Mouse (Mus musculus) erythroblast, embryonic 14.5 days (primary cell): ENCODE measurements around the gene Gdpd1. TPM values are rescaled to one million over a fixed set of nuclear protein-coding genes. Genes with fewer than 3 reads are reported as not detected.

ENCODE experiments used
- H3K27me3 ChIP-seq: 2 replicates; pipeline ENCODE4 v1.6.1; 2012; ENCODE audit warnings: inconsistent platforms; ENCODE audit not compliant: control insufficient read depth
- H3K36me3 ChIP-seq: 2 replicates; pipeline ENCODE4 v1.6.1; 2012; ENCODE audit warnings: mild to moderate bottlenecking, inconsistent platforms; ENCODE audit not compliant: control insufficient read depth
- H3K4me1 ChIP-seq: 2 replicates; pipeline ENCODE4 v1.6.1; 2012; ENCODE audit warnings: inconsistent platforms; ENCODE audit not compliant: control insufficient read depth
- H3K4me3 ChIP-seq: replicated peaks from 2 replicates; pipeline ENCODE3; 2012; ENCODE audit warnings: moderate library complexity, mild to moderate bottlenecking, inconsistent platforms
- H3K9me3 ChIP-seq: 2 replicates; pipeline ENCODE4 v1.6.1; 2012; ENCODE audit warnings: low read length, inconsistent platforms, mixed read lengths; ENCODE audit not compliant: control insufficient read depth
- GATA1 ChIP-seq: IDR thresholded peaks from 2 replicates; pipeline ENCODE4 v1.6.1; 2012; ENCODE audit warnings: low read length, inconsistent platforms, mixed read lengths
- TAL1 ChIP-seq: IDR thresholded peaks from 3 replicates; pipeline ENCODE4 v1.6.1; 2012; ENCODE audit warnings: low read length, inconsistent platforms, mixed read lengths
- polyA plus RNA-seq: library from polyadenylated mRNA; stranded (reverse); fragments of >175 nt; gene quantifications from 2 replicates; pipeline ENCODE4 v1.2.3, GENCODE M21; 2012

Gene Gdpd1
- polyA plus RNA-seq, 1 experiment: 0.19 TPM

DNA sequence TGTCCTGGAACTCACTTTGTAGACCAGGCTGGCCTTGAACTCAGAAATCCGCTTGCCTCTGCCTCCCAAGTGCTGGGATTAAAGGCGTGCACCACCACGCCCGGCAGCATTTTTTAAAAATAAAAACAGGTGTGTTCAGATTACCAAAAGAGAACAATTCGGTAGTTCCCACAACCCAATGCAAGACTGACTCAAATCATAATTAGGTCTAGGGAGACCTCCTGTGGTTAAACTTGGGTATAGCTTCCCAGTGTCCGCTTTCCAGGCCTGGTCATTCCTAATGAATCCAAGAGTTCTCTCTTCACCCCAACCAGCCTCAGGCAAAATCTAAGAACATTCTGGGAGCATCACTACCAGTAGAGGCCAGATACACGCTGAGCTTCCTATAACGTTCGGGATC lies 63.4 kb downstream of the Gdpd1 start:
- H3K36me3 ChIP-seq: no peaks in the 10 kb centered on the region
- no peak overlapping the region for H3K4me3 ChIP-seq
- no peaks in the 10 kb centered on the region for H3K4me1 ChIP-seq
- no peaks in the 10 kb centered on the region for H3K27me3 ChIP-seq
- TF ChIP-seq GATA1: no peak
- no peak for TF ChIP-seq TAL1
- H3K9me3 ChIP-seq: no peaks in the 10 kb centered on the region

DNA sequence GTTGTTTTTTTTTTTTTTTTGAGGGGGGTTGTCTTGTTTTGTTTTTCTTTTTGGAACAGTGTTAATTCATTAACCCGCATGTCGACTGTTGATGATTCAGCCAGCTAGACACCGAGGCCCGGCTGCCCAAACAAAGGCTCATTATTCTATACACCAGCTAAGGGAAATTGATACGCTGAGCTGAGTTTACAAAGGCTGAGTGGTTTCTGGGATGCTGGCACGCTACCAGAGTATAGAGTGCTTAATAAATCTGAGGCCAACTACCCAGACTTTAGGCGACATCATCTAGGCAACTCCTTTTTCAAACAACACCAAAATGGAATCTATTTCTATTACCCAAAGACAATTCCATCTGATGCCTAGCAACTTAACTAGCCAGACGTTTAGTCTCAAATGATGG lies 66.5 kb downstream of the Gdpd1 start:
- no peaks in the 10 kb centered on the region for H3K36me3 ChIP-seq
- no peaks in the 10 kb centered on the region for H3K9me3 ChIP-seq
- H3K27me3 ChIP-seq: no peaks in the 10 kb centered on the region
- TF ChIP-seq GATA1: no peak
- TF ChIP-seq TAL1: no peak
- H3K4me1 ChIP-seq: no peaks in the 10 kb centered on the region
- no peak overlapping the region for H3K4me3 ChIP-seq

DNA sequence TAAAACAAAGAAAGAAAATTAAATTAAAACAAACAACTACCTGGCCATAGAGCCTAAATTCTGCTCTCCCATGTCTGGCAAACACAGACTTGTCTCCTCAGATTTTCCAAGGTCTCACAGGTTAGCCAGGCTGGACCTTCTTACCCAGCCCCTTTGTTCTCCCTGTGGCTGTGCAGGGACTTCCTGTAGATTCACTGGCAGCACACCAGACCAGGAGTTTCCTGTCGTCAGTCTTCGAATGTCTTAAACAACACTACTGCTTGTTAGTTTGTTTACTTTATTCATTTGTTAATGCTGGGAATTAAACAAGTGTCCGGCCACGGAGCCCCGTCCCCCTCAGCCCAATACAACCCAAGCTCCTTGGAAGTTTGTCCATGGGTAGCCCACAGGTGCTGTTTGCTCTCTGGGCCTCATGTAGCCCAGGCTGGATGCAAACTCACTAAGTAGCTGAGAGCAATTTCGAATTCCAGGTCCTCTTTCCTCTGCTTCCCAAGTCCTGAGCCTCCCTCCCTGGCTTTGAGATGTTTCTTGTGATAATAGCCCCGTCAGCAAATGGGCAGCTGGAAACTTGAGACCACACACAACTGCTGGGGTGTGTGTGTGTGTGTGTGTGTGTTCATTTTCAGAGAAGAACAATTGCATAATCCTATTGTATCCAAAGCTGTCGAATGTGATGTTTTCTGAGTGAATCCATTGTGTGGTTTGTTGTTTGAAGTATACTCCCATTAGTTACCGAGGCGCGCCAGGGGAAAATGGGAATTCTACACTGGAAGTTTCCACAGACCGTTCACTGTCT lies 68.7 kb downstream of the Gdpd1 start:
- no peaks in the 10 kb centered on the region for H3K9me3 ChIP-seq
- H3K27me3 ChIP-seq: no peaks in the 10 kb centered on the region
- H3K4me3 ChIP-seq: no peak overlapping the region
- TF ChIP-seq TAL1 (no peak), GATA1 (no peak)
- 0 out of 2 replicates have a peak, but pooled peaks cover 3% of the 10 kb centered on the region for H3K4me1 ChIP-seq
- no peaks in the 10 kb centered on the region for H3K36me3 ChIP-seq

DNA sequence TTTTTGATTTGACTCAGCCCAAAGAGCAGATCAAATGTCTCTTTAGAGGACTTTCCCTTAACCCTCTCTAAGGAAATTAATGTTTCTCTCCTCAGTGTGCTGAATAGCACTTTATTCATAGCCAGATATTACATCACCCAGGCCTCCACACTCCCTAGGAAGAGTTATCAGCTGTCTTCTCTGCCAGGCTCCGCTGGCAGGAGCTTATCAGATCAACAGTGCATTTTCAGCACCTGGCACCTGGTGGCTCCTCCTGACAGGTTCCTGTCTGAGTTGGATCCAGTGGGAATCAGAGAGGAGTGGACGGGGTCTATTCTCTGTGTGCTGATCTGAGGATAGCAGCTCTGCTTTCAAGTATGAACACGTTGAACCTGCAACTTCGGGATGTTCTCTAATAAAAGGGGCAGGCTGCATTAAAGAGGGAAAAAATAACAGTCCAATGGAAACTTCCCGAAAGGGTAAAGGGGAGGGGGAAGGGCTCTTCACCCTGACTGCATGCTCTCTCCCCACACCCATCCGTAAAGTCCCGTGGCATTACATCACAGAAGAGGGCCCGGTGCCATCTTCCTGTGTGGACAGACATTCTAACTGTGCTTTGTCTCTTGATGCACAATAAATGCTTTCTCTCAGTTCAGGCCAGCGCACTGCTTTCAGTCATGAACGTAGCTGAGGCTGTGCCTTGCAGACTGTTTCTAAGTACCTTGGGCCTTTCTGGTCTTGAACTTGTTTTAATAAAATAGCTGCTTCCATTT lies 71.6 kb downstream of the Gdpd1 start:
- no peaks in the 10 kb centered on the region for H3K27me3 ChIP-seq
- H3K9me3 ChIP-seq: no peaks in the 10 kb centered on the region
- 0 out of 2 replicates have a peak, but pooled peaks cover 3% of the 10 kb centered on the region for H3K4me1 ChIP-seq
- no peak for TF ChIP-seq GATA1
- no peak for TF ChIP-seq TAL1
- H3K36me3 ChIP-seq: no peaks in the 10 kb centered on the region
- H3K4me3 ChIP-seq: no peak overlapping the region

DNA sequence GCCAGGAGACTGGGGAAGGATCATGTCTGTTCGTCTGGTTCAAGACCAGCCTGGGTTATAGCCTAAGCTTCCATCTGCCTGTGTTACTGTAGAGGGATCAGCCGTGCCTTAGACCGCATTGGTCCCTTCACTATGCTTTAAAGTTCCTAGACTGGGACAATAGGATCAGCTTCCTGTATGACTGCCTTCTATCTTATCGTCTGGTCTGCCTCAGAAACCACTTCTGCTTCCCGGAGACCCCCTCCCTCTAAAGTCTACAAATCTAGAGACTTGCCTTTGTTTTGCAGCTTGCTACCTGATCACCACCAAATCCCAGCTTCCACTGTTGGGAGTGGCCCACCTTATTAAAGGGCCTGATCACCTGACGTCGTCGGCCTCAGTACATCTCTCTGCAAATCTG lies 72.6 kb downstream of the Gdpd1 start:
- Histone ChIP-seq H3K9me3 (no peaks in the 10 kb centered on the region), H3K27me3 (no peaks in the 10 kb centered on the region), H3K4me1 (0 out of 2 replicates have a peak, but pooled peaks cover 3% of the 10 kb centered on the region), H3K4me3 (no peak overlapping the region), H3K36me3 (no peaks in the 10 kb centered on the region)
- TF ChIP-seq TAL1 (no peak), GATA1 (no peak)

DNA sequence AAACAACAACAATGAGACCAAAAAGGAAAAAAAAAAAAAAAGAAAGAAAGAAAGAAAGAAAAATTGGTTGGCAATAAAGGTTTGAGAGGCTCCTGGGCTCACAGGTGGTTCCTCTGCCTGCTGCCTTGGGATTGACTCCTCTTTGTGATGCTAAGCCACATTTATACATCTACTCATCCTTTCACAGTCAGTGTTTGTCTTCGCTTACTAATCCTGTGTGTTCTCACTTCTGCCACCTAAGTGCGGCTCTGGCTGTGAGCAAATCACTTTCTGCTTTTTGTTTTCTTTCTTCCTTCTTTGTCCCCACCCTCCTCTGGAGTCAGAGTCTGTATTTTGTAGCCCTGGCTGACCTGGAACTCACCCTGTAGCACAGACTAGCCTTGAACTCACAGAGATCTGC lies 77.6 kb downstream of the Gdpd1 start:
- Histone ChIP-seq H3K36me3 (no peaks in the 10 kb centered on the region), H3K27me3 (peaks cover 29% of the 10 kb centered on the region), H3K9me3 (no peaks in the 10 kb centered on the region), H3K4me1 (peaks cover 28% of the 10 kb centered on the region), H3K4me3 (no peak overlapping the region)
- no peak for TF ChIP-seq TAL1
- TF ChIP-seq GATA1: no peak

DNA sequence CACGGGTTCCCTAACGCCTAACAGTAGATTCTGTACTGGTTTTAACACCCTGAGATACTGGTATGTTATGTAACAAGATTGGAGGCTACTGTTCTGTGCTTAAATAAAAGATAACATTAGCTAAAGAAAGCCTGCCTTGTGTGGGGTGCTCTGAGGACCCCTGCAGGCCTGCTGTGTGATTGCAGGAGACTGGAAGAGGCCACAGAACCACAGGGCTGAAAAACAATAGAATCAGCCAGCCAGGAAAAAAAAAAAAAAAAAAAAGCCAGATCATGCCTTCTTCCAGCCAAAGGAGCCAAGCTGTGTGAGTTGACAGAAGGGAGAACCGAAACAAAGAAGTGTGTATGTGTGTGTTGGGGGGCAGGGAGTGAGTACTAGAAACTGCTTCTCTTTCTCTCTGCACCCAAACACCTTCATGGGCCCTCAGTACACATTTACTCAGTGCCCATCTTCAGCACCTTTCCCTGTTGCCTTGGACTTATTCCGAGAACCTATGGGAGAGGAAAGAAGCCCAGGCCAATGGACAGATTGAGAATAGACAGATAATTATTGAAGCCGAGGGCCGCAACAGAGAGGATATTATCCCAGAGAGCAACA lies 78.1 kb downstream of the Gdpd1 start:
- no peak overlapping the region for H3K4me3 ChIP-seq
- H3K9me3 ChIP-seq: no peaks in the 10 kb centered on the region
- TF ChIP-seq TAL1: no peak
- no peak for TF ChIP-seq GATA1
- peaks cover 30% of the 10 kb centered on the region for H3K27me3 ChIP-seq
- peaks cover 28% of the 10 kb centered on the region for H3K4me1 ChIP-seq
- no peaks in the 10 kb centered on the region for H3K36me3 ChIP-seq

DNA sequence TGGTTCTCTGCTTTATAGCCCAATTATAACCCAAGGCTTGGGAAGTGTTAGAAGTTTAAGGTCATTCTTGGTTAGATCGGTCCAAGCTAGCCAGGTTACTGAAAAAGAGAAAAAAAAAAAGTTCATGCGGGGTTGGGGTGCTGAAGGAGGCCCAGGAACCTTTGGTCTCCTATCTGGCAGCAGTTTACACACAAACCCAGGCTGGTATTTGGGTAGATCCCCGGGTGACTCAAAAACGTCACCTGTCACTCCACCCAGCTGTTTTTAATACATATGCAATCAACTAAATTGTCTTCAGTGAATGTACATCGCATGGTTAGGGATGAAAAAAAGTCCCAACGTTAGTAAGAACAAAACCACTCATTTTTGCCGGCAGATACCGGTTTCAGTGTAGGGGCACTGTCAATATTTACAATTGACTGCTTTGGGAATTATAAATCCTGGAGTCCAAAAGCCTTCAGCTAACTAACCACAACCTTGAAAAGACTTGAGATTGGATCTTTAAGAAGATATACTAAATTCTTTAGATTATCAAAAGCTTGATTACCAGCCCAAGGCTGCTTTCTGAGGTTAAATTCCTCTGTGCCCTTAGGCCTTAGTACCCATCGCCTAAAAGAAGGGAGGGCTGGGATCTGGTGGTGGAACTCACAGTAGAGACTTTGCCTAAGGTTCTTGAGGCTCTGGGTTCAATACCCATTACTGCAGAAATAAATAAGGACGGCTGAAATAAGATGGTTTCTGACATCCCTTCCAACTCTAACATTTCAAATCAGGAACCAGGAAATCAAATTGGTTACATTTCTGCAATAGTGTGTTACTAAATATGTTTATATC lies 78.9 kb downstream of the Gdpd1 start:
- Histone ChIP-seq H3K9me3 (no peaks in the 10 kb centered on the region), H3K4me3 (no peak overlapping the region), H3K36me3 (no peaks in the 10 kb centered on the region), H3K4me1 (peaks cover 28% of the 10 kb centered on the region), H3K27me3 (peaks cover 33% of the 10 kb centered on the region)
- TF ChIP-seq TAL1 (no peak), GATA1 (no peak)
